Mouse (Mus musculus): ENCODE measurements around the gene Selenoi. TPM values are rescaled to one million over a fixed set of nuclear protein-coding genes. Genes with fewer than 3 reads are reported as not detected.

Gene Selenoi
- polyA plus RNA-seq, 1 experiment: 32.2 TPM

- no peak for TF ChIP-seq CTCF (IDR thresholded peaks at IDR 0.05; ENCODE audit: borderline replicate concordance, control insufficient read depth, extremely low read depth, insufficient read depth, low read length, poor library complexity)
- TF ChIP-seq POLR2A (IDR thresholded peaks at IDR 0.05; ENCODE audit: control insufficient read depth, extremely low read depth, insufficient read depth, low read length, poor library complexity): no peak
- H3K27me3 ChIP-seq (ENCODE audit: control insufficient read depth, insufficient read depth, low read length): no peaks in the 10 kb centered on the region
- WGBS: 10% methylated on average over 4 of the region's 4 CpGs
- H3K36me3 ChIP-seq (ENCODE audit: control insufficient read depth, insufficient read depth, low read length): no peaks in the 10 kb centered on the region
- H3K27ac ChIP-seq (ENCODE audit: control insufficient read depth, insufficient read depth, low read length): no peak overlapping the region
- H3K4me3 ChIP-seq (ENCODE audit: control insufficient read depth, insufficient read depth, low read length): no peak overlapping the region
- peak; percentile 58 for DNase-seq
- H3K4me1 ChIP-seq (replicated peaks; ENCODE audit: control insufficient read depth, insufficient read depth, low read length): no peaks in the 10 kb centered on the region
Observed at GRCm38 (mm10) chr5:30214889-30215288, 17.5 kb upstream of the Selenoi start.

GRCm38 (mm10) chr5:30215970-30216369 is 16.4 kb upstream of the Selenoi start:
- Histone ChIP-seq H3K4me1 (replicated peaks; ENCODE audit: control insufficient read depth, insufficient read depth, low read length) (no peaks in the 10 kb centered on the region), H3K4me3 (ENCODE audit: control insufficient read depth, insufficient read depth, low read length) (no peak overlapping the region), H3K27me3 (ENCODE audit: control insufficient read depth, insufficient read depth, low read length) (no peaks in the 10 kb centered on the region), H3K36me3 (ENCODE audit: control insufficient read depth, insufficient read depth, low read length) (no peaks in the 10 kb centered on the region), H3K27ac (ENCODE audit: control insufficient read depth, insufficient read depth, low read length) (no peak overlapping the region)
- WGBS: 55% methylated on average over 5 of the region's 5 CpGs
- no peak for DNase-seq
- TF ChIP-seq POLR2A (IDR thresholded peaks at IDR 0.05; ENCODE audit: control insufficient read depth, extremely low read depth, insufficient read depth, low read length, poor library complexity): no peak
- TF ChIP-seq CTCF (IDR thresholded peaks at IDR 0.05; ENCODE audit: borderline replicate concordance, control insufficient read depth, extremely low read depth, insufficient read depth, low read length, poor library complexity): no peak

- no peak for DNase-seq
- no peak overlapping the region for H3K4me3 ChIP-seq (ENCODE audit: control insufficient read depth, insufficient read depth, low read length)
- no peak overlapping the region for H3K27ac ChIP-seq (ENCODE audit: control insufficient read depth, insufficient read depth, low read length)
- no peaks in the 10 kb centered on the region for H3K4me1 ChIP-seq (replicated peaks; ENCODE audit: control insufficient read depth, insufficient read depth, low read length)
- WGBS: 80% methylated on average over 2 of the region's 2 CpGs
- no peaks in the 10 kb centered on the region; the same call in 1 of the 2 replicates for H3K36me3 ChIP-seq (ENCODE audit: control insufficient read depth, insufficient read depth, low read length)
- H3K27me3 ChIP-seq (ENCODE audit: control insufficient read depth, insufficient read depth, low read length): no peaks in the 10 kb centered on the region
- TF ChIP-seq CTCF (IDR thresholded peaks at IDR 0.05; ENCODE audit: borderline replicate concordance, control insufficient read depth, extremely low read depth, insufficient read depth, low read length, poor library complexity): no peak
- TF ChIP-seq POLR2A (IDR thresholded peaks at IDR 0.05; ENCODE audit: control insufficient read depth, extremely low read depth, insufficient read depth, low read length, poor library complexity): no peak
Observed at GRCm38 (mm10) chr5:30219715-30220114, 12.7 kb upstream of the Selenoi start.

- Histone ChIP-seq H3K36me3 (ENCODE audit: control insufficient read depth, insufficient read depth, low read length) (no peaks in the 10 kb centered on the region; the same call in 1 of the 2 replicates), H3K4me1 (replicated peaks; ENCODE audit: control insufficient read depth, insufficient read depth, low read length) (no peaks in the 10 kb centered on the region), H3K27me3 (ENCODE audit: control insufficient read depth, insufficient read depth, low read length) (no peaks in the 10 kb centered on the region), H3K4me3 (ENCODE audit: control insufficient read depth, insufficient read depth, low read length) (no peak overlapping the region), H3K27ac (ENCODE audit: control insufficient read depth, insufficient read depth, low read length) (no peak overlapping the region)
- no peak for TF ChIP-seq POLR2A (IDR thresholded peaks at IDR 0.05; ENCODE audit: control insufficient read depth, extremely low read depth, insufficient read depth, low read length, poor library complexity)
- TF ChIP-seq CTCF (IDR thresholded peaks at IDR 0.05; ENCODE audit: borderline replicate concordance, control insufficient read depth, extremely low read depth, insufficient read depth, low read length, poor library complexity): no peak
- WGBS: 95% methylated on average over 8 of the region's 8 CpGs
- no peak for DNase-seq
Observed at GRCm38 (mm10) chr5:30220666-30221065, 11.7 kb upstream of the Selenoi start.

GRCm38 (mm10) chr5:30222681-30223080 is 9.7 kb upstream of the Selenoi start:
- H3K27me3 ChIP-seq (ENCODE audit: control insufficient read depth, insufficient read depth, low read length): no peaks in the 10 kb centered on the region
- 99% methylated on average over 8 of the region's 8 CpGs for WGBS
- H3K4me1 ChIP-seq (replicated peaks; ENCODE audit: control insufficient read depth, insufficient read depth, low read length): no peaks in the 10 kb centered on the region
- H3K27ac ChIP-seq (ENCODE audit: control insufficient read depth, insufficient read depth, low read length): no peak overlapping the region
- H3K4me3 ChIP-seq (ENCODE audit: control insufficient read depth, insufficient read depth, low read length): no peak overlapping the region
- DNase-seq: no peak
- no peaks in the 10 kb centered on the region; the same call in 1 of the 2 replicates for H3K36me3 ChIP-seq (ENCODE audit: control insufficient read depth, insufficient read depth, low read length)
- no peak for TF ChIP-seq CTCF (IDR thresholded peaks at IDR 0.05; ENCODE audit: borderline replicate concordance, control insufficient read depth, extremely low read depth, insufficient read depth, low read length, poor library complexity)
- no peak for TF ChIP-seq POLR2A (IDR thresholded peaks at IDR 0.05; ENCODE audit: control insufficient read depth, extremely low read depth, insufficient read depth, low read length, poor library complexity)

GRCm38 (mm10) chr5:30230901-30231300 is 1.5 kb upstream of the Selenoi start:
- Histone ChIP-seq H3K27ac (ENCODE audit: control insufficient read depth, insufficient read depth, low read length) (no peak overlapping the region), H3K4me1 (replicated peaks; ENCODE audit: control insufficient read depth, insufficient read depth, low read length) (0 out of 2 replicates have a peak, but pooled peaks cover 2% of the 10 kb centered on the region), H3K36me3 (ENCODE audit: control insufficient read depth, insufficient read depth, low read length) (no peaks in the 10 kb centered on the region), H3K27me3 (ENCODE audit: control insufficient read depth, insufficient read depth, low read length) (no peaks in the 10 kb centered on the region), H3K4me3 (ENCODE audit: control insufficient read depth, insufficient read depth, low read length) (no peak overlapping the region)
- WGBS: 74% methylated on average over 4 of the region's 4 CpGs
- DNase-seq: peak; percentile 69
- no peak for TF ChIP-seq CTCF (IDR thresholded peaks at IDR 0.05; ENCODE audit: borderline replicate concordance, control insufficient read depth, extremely low read depth, insufficient read depth, low read length, poor library complexity)
- no peak for TF ChIP-seq POLR2A (IDR thresholded peaks at IDR 0.05; ENCODE audit: control insufficient read depth, extremely low read depth, insufficient read depth, low read length, poor library complexity)

GRCm38 (mm10) chr5:30231891-30232270 is 500 bp upstream of the Selenoi start:
- Histone ChIP-seq H3K36me3 (ENCODE audit: control insufficient read depth, insufficient read depth, low read length) (no peaks in the 10 kb centered on the region), H3K27ac (ENCODE audit: control insufficient read depth, insufficient read depth, low read length) (no peak overlapping the region), H3K27me3 (ENCODE audit: control insufficient read depth, insufficient read depth, low read length) (no peaks in the 10 kb centered on the region), H3K4me1 (replicated peaks; ENCODE audit: control insufficient read depth, insufficient read depth, low read length) (0 out of 2 replicates have a peak, but pooled peaks cover 2% of the 10 kb centered on the region), H3K4me3 (ENCODE audit: control insufficient read depth, insufficient read depth, low read length) (peak overlapping the region; percentile 55)
- no peak for DNase-seq
- WGBS: 34% methylated on average over 16 of the region's 16 CpGs
- TF ChIP-seq POLR2A (IDR thresholded peaks at IDR 0.05; ENCODE audit: control insufficient read depth, extremely low read depth, insufficient read depth, low read length, poor library complexity): no peak
- TF ChIP-seq CTCF (IDR thresholded peaks at IDR 0.05; ENCODE audit: borderline replicate concordance, control insufficient read depth, extremely low read depth, insufficient read depth, low read length, poor library complexity): no peak

Data from thymus, adult 2 months (tissue).